Mouse (Mus musculus) stomach, postnatal 0 days (tissue): ENCODE results near the gene Bcl9l.

Experiments used
- CTCF ChIP-seq: IDR thresholded peaks from 2 replicates; pipeline ENCODE4 v1.5.1; 2016; ENCODE audit warnings: antibody characterized with exemption, low read depth, mild to moderate bottlenecking, moderate library complexity
- EP300 ChIP-seq: optimal IDR thresholded peaks from 2 replicates; pipeline ENCODE3; 2016; ENCODE audit warnings: antibody characterized with exemption

DNA sequence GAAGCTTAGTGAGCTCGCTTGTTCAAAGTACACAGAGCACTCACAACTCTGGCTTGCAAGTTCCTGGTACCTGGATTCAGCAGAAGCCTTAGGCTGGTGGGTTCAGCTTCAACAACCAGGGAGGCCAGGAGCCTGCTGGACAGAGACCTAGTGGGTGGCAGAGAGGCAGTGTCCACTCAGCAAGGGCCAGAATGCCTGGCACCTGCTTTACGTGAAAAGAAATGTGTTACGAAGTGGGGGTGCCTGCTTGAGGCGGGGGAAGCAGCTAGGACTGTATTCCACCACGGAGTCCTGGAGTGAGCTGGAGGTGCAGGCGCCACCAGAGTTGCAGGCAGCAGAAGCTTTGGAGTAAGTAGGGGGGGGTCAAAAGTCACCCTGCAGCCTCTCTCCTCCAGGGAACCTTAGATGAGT lies 2.5 kb downstream of the Bcl9l start:
- TF ChIP-seq CTCF (no peak), EP300 (no peak)
